Mouse (Mus musculus) E14TG2a.4 (cell line): ENCODE measurements at regions not wholly inside any gene's neighbourhood (a gene's known extent, or its start where the extent isn't known, plus 50 kb on each side); places are given as distances from the start of the nearest gene placed in this dataset.

Experiments
- CTCF ChIP-seq: conservative IDR thresholded peaks from 2 replicates; pipeline ENCODE4 v1.5.1; 2014; ENCODE audit warnings: low read length
- POU5F1 ChIP-seq: IDR thresholded peaks from 2 replicates; pipeline ENCODE4 v1.6.1; 2014; ENCODE audit warnings: low read length, borderline replicate concordance

- no peak for TF ChIP-seq POU5F1
- no peak for TF ChIP-seq CTCF
Measured at GRCm38 (mm10) chr5:90135971-90136370, 87.8 kb downstream of the Cox18 start.
